Mouse (Mus musculus) heart, embryonic 11.5 days (tissue): ENCODE results near the gene Paxx. TPM values are rescaled to one million over a fixed set of nuclear protein-coding genes. Genes with fewer than 3 reads are reported as not detected.
A peak's percentile ranks its signal among the peaks of the same experiment; 100 is the strongest.

Experiments
- ATAC-seq: fragments of 200-750 bp; cut with Nextera tagmentation; replicated peaks from 2 replicates; pipeline ENCODE4 v1.8.0; 2017; ENCODE audit warnings: moderate library complexity; ENCODE audit not compliant: insufficient number of reproducible peaks, low FRiP score, low TSS enrichment
- H3K27ac ChIP-seq: fragments of 300-500 bp; sonication (generic); 2 replicates; pipeline ENCODE4 v1.5.1; 2014; ENCODE audit warnings: mild to moderate bottlenecking, low read depth, low read length
- H3K27me3 ChIP-seq: fragments of 300-500 bp; sonication (generic); 2 replicates; pipeline ENCODE4 v1.6.1; 2014; ENCODE audit warnings: mild to moderate bottlenecking, low read length, mixed read lengths; ENCODE audit not compliant: control insufficient read depth, insufficient read depth
- H3K36me3 ChIP-seq: fragments of 300-500 bp; sonication (generic); 2 replicates; pipeline ENCODE4 v1.6.1; 2014; ENCODE audit warnings: mild to moderate bottlenecking, low read length, moderate library complexity, mixed read lengths; ENCODE audit not compliant: control insufficient read depth, insufficient read depth
- H3K4me1 ChIP-seq: fragments of 300-500 bp; sonication (generic); 2 replicates; pipeline ENCODE4 v1.6.1; 2014; ENCODE audit warnings: low read length; ENCODE audit not compliant: control insufficient read depth, insufficient read depth
- H3K4me2 ChIP-seq: fragments of 300-500 bp; sonication (generic); 2 replicates; pipeline ENCODE4 v1.6.1; 2014; ENCODE audit warnings: mild to moderate bottlenecking, moderate library complexity
- H3K4me3 ChIP-seq: fragments of 300-500 bp; sonication (generic); 2 replicates; pipeline ENCODE4 v1.5.1; 2014; ENCODE audit warnings: low read depth, low read length
- H3K9ac ChIP-seq: fragments of 300-500 bp; sonication (generic); 2 replicates; pipeline ENCODE4 v1.6.1; 2014; ENCODE audit warnings: mild to moderate bottlenecking, low read depth, low read length, moderate library complexity
- H3K9me3 ChIP-seq: fragments of 300-500 bp; sonication (generic); replicated peaks from 2 replicates; pipeline ENCODE4 v1.6.1; 2016; ENCODE audit warnings: low read length; ENCODE audit not compliant: control insufficient read depth
- WGBS: fragments of 180-500 bp; shearing (Covaris S2); extraction: QIAGEN DNeasy Blood & Tissue Kit; methylation state at CpG from one replicate; pipeline ENCODE4 v1.1.7; 2014; ENCODE audit not compliant: insufficient replicate concordance; 5-methylcytosine and 5-hydroxymethylcytosine counted together
- polyA plus RNA-seq: library from polyadenylated mRNA; unstranded; fragments of >200 nt; fragmentation: Nextera tagmentation; extraction: Ambion mirVana; gene quantifications from 2 replicates; pipeline ENCODE4 v1.2.1, GENCODE M21; 2014

The Paxx gene
- polyA plus RNA-seq, 1 experiment from 2014 or later, result 20.0 TPM

- Histone ChIP-seq H3K4me3 (peak within 1 kb of the TSS; percentile 96), H3K27me3 (no peaks in the 10 kb centered on the region), H3K4me1 (peaks cover 12% of the 10 kb centered on the region), H3K4me2 (peak within 1 kb of the TSS; percentile 98), H3K9me3 (no peaks in the 10 kb centered on the region), H3K36me3 (0 out of 2 replicates have a peak, but pooled peaks cover 7% of the 10 kb centered on the region), H3K9ac (peak within 1 kb of the TSS; percentile 98), H3K27ac (peak within 1 kb of the TSS; percentile 70)
- under 1% methylated on average over 36 of the region's 44 CpGs for WGBS
- ATAC-seq, result peak; percentile 81
Measured at GRCm38 (mm10) chr2:25500576-25501405, 39.9 kb upstream of the Paxx start, which contains the start of gene Fbxw5. Fbxw5 (plus strand) TSS chr2:25500750.

- no peak for ATAC-seq
- H3K27ac ChIP-seq, result 0 out of 2 replicates have a peak overlapping the region, but pooled peaks have one; percentile 18
Measured at GRCm38 (mm10) chr2:25500071-25500575, 39.2 kb upstream of the Paxx start.

GRCm38 (mm10) chr2:25498622-25499478, 38.0 kb upstream of the Paxx start:
- WGBS, result 67% methylated on average over 15 of the region's 15 CpGs
- Histone ChIP-seq H3K27ac (no peak overlapping the region), H3K27me3 (no peaks in the 10 kb centered on the region), H3K9me3 (no peaks in the 10 kb centered on the region), H3K4me3 (no peak overlapping the region), H3K4me1 (peaks cover 12% of the 10 kb centered on the region), H3K36me3 (0 out of 2 replicates have a peak, but pooled peaks cover 2% of the 10 kb centered on the region), H3K9ac (no peak overlapping the region), H3K4me2 (no peak overlapping the region)
- no peak for ATAC-seq

More at GRCm38 (mm10) chr2:25500071-25500575, 39.2 kb upstream of the Paxx start:
- Histone ChIP-seq H3K9ac (peak overlapping the region; percentile 98), H3K4me1 (peaks cover 12% of the 10 kb centered on the region), H3K4me3 (peak overlapping the region; percentile 96), H3K36me3 (0 out of 2 replicates have a peak, but pooled peaks cover 5% of the 10 kb centered on the region), H3K27me3 (no peaks in the 10 kb centered on the region), H3K9me3 (no peaks in the 10 kb centered on the region), H3K4me2 (peak overlapping the region; percentile 98)
- 67% methylated on average over 6 of the region's 6 CpGs for WGBS

- Histone ChIP-seq H3K27ac (no peak overlapping the region), H3K4me1 (peaks cover 12% of the 10 kb centered on the region), H3K9ac (no peak overlapping the region), H3K4me2 (no peak overlapping the region), H3K4me3 (no peak overlapping the region), H3K9me3 (no peaks in the 10 kb centered on the region), H3K27me3 (no peaks in the 10 kb centered on the region), H3K36me3 (no peaks in the 10 kb centered on the region)
- 62% methylated on average over 6 of the region's 6 CpGs for WGBS
- no peak for ATAC-seq
Measured at GRCm38 (mm10) chr2:25497846-25498575, 37.1 kb upstream of the Paxx start.

- Histone ChIP-seq H3K4me1 (peaks cover 6% of the 10 kb centered on the region), H3K36me3 (no peaks in the 10 kb centered on the region), H3K9ac (no peak overlapping the region), H3K9me3 (no peaks in the 10 kb centered on the region), H3K4me3 (no peak overlapping the region), H3K27ac (no peak overlapping the region), H3K27me3 (no peaks in the 10 kb centered on the region), H3K4me2 (no peak overlapping the region)
- ATAC-seq, result no peak
- WGBS, result 45% methylated on average over 4 of the region's 4 CpGs
Measured at GRCm38 (mm10) chr2:25496462-25496861, 35.6 kb upstream of the Paxx start.

- Histone ChIP-seq H3K4me2 (no peak within 1 kb of the TSS), H3K9ac (no peak within 1 kb of the TSS), H3K27ac (no peak within 1 kb of the TSS), H3K4me1 (peaks cover 3% of the 10 kb centered on the region; the same call in 1 of the 2 replicates), H3K36me3 (no peaks in the 10 kb centered on the region), H3K4me3 (no peak within 1 kb of the TSS), H3K9me3 (no peaks in the 10 kb centered on the region), H3K27me3 (no peaks in the 10 kb centered on the region; the same call in 1 of the 2 replicates)
- ATAC-seq, result no peak
- 82% methylated on average over 5 of the region's 5 CpGs for WGBS
Measured at GRCm38 (mm10) chr2:25493476-25493961, 32.6 kb upstream of the Paxx start, which contains the start of gene Lcn12. Lcn12 (minus strand) TSS chr2:25493911.

GRCm38 (mm10) chr2:25492988-25493387, 32.1 kb upstream of the Paxx start:
- no peaks in the 10 kb centered on the region; the same call in 1 of the 2 replicates for H3K27me3 ChIP-seq
- no peak overlapping the region for H3K9ac ChIP-seq
- no peaks in the 10 kb centered on the region for H3K36me3 ChIP-seq
- H3K4me3 ChIP-seq, result no peak overlapping the region
- H3K9me3 ChIP-seq, result no peaks in the 10 kb centered on the region
- H3K4me1 ChIP-seq, result peaks cover 1% of the 10 kb centered on the region; the same call in 1 of the 2 replicates
- ATAC-seq, result no peak
- no peak overlapping the region for H3K4me2 ChIP-seq
- H3K27ac ChIP-seq, result no peak overlapping the region
- WGBS, result 74% methylated on average over 5 of the region's 5 CpGs
